Mouse (Mus musculus) cortical plate, adult 2 months (tissue): ENCODE measurements around the gene Tshz2.

Experiments used
- CTCF ChIP-seq: fragments of 200-500 bp; IDR thresholded peaks from 2 replicates; pipeline ENCODE4 v1.5.1; 2011; ENCODE audit warnings: mild to moderate bottlenecking, control low read depth, low read length; ENCODE audit not compliant: insufficient read depth; ENCODE audit errors: extremely low read depth
- POLR2A ChIP-seq: fragments of 200-500 bp; IDR thresholded peaks from 2 replicates; pipeline ENCODE4 v1.6.1; 2011; ENCODE audit warnings: mild to moderate bottlenecking, low read length, control low read depth; ENCODE audit not compliant: insufficient read depth; ENCODE audit errors: extremely low read depth

- TF ChIP-seq CTCF, result no peak
- TF ChIP-seq POLR2A, result no peak
These were observed 91.0 kb downstream of the Tshz2 start for GRCm38 (mm10) chr2:169723645-169724462.
